Mouse (Mus musculus): ENCODE data around the gene Egr2.

DNA sequence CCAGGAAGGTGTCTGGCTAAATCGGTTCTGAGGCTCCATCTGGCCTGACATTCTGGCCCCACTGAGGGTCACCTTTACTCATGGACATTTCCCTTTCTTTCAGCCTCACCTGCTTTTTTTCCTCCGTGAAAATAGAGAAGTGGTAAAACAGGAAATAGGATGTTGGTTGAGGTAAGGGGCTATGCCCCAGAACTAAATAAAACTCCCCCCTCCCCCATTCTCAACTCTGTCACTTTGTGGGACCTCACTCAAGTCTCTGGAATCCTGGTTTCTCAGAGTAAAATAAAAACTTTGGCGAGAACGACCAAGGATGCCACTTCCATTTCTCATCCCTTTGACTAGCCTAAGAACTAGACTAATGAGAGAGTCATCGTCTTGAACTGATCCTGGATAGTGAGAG lies 31.2 kb upstream of the Egr2 start:
- TF ChIP-seq CHD2 (IDR thresholded peaks at IDR 0.05; ENCODE audit: low read length) = no peak
- TF ChIP-seq ZC3H11A (IDR thresholded peaks at IDR 0.05; ENCODE audit: low read depth, low read length) = no peak
- TF ChIP-seq MEF2A (IDR thresholded peaks at IDR 0.05; ENCODE audit: borderline replicate concordance, low read depth, low read length) = no peak
- no peak for TF ChIP-seq JUND (conservative IDR thresholded peaks at IDR 0.05; ENCODE audit: low read depth, low read length)
- TF ChIP-seq ZKSCAN1 (IDR thresholded peaks at IDR 0.05; ENCODE audit: borderline replicate concordance, low read depth, low read length) = no peak
